Mouse (Mus musculus) Patski (cell line): ENCODE measurements around the gene Rad50. TPM values are rescaled to one million over a fixed set of nuclear protein-coding genes. Genes with fewer than 3 reads are reported as not detected.

ENCODE experiments used
- ATAC-seq: fragments of 100-300 bp; one replicate; pipeline ENCODE4 v1.8.0; 2021
- CTCF ChIA-PET: fragments of 350-600 bp; sonication (Branson Sonifier 250); formaldehyde crosslinking; loops from one replicate; lab custom pipeline; 2022; ENCODE audit warnings: inconsistent platforms; lab: Charles Lee
- POLR2A ChIA-PET: fragments of 350-600 bp; sonication (Branson Sonifier 250); formaldehyde crosslinking; loops from one replicate; lab custom pipeline; 2022; ENCODE audit warnings: antibody characterized with exemption, inconsistent platforms; lab: Charles Lee
- DNase-seq: peaks from one replicate; pipeline ENCODE4 v3.0.0-alpha.2; 2011; ENCODE audit warnings: low read depth, low spot score
- H3K27me3 ChIP-seq: fragments of 371-371 bp; one replicate; pipeline ENCODE4 v1.5.1; 2021
- CTCF ChIP-seq: fragments of 100-300 bp; IDR thresholded peaks from one replicate; pipeline ENCODE4 v1.5.1; 2021
- in situ Hi-C: fragments of 300-500 bp; cut with MboI; formaldehyde crosslinking; loops from 3 replicates; pipeline ENCODE4 v1.11.1; 2018; ENCODE audit warnings: low pct_unique_long_range_greater_than_20kb, mixed read lengths
- polyA plus RNA-seq: library from polyadenylated mRNA; unstranded; gene quantifications from one replicate; pipeline ENCODE4 v1.2.3, GENCODE M21; 2021

Rad50 gene
- polyA plus RNA-seq, 1 experiment from 2014 or later, result 20.9 TPM

- in situ Hi-C loops, result no loop called here
- POLR2A ChIA-PET, result interaction anchor here (0.5 to 1.6 kb wide), 3 partner anchors 14 to 308 kb away, joined by 3 to 4 read pairs (median 3); no protein-coding TSS in a partner anchor
- ATAC-seq, result peak; percentile 31
- no peaks in the 10 kb centered on the region for H3K27me3 ChIP-seq
- CTCF ChIA-PET, result no interaction called here
- no peak for TF ChIP-seq CTCF
- DNase-seq, result no peak
Measured at GRCm38 (mm10) chr11:53706236-53706933, 734 bp downstream of the Rad50 start.

DNA sequence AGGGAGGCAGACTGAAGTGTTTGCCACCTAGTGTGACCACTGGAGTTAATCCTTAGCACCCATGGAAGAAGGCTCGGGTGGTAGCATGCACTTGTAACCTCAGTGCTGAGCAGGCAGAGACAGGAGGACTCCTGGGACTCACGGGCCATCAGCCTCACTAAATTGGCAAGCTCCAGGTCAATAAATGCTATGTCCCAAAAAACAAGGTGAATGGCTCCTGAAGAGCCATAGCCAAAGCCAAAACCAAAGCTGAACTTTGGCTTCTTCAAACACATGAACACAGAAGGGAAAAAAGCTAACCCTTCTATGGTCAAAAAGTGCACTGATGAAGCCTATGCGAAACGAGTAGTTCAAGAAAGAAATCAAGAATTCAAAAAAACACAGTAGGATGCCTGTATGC lies 7.8 kb downstream of the Rad50 start:
- POLR2A ChIA-PET, result no interaction called here
- no peaks in the 10 kb centered on the region for H3K27me3 ChIP-seq
- ATAC-seq (no peak), DNase-seq (no peak)
- CTCF ChIA-PET, result no interaction called here
- TF ChIP-seq CTCF, result no peak
- in situ Hi-C loops, result no loop called here

- no peak for ATAC-seq
- CTCF ChIA-PET, result no interaction called here
- POLR2A ChIA-PET, result no interaction called here
- in situ Hi-C loops, result no loop called here
- no peak for DNase-seq
- H3K27me3 ChIP-seq, result no peaks in the 10 kb centered on the region
- TF ChIP-seq CTCF, result no peak
Measured at GRCm38 (mm10) chr11:53698521-53698920, 8.6 kb downstream of the Rad50 start.

- DNase-seq, result no peak
- ChIA-PET POLR2A (no interaction called here), CTCF (interaction anchor here (1.3 to 1.6 kb wide), 3 partner anchors 13 to 25 kb away, joined by 4 to 5 read pairs (median 4); no protein-coding TSS in a partner anchor)
- no peak for TF ChIP-seq CTCF
- no peak for ATAC-seq
- in situ Hi-C loops, result no loop called here
- no peaks in the 10 kb centered on the region for H3K27me3 ChIP-seq
Measured at GRCm38 (mm10) chr11:53691979-53692378, 15.1 kb downstream of the Rad50 start.

DNA sequence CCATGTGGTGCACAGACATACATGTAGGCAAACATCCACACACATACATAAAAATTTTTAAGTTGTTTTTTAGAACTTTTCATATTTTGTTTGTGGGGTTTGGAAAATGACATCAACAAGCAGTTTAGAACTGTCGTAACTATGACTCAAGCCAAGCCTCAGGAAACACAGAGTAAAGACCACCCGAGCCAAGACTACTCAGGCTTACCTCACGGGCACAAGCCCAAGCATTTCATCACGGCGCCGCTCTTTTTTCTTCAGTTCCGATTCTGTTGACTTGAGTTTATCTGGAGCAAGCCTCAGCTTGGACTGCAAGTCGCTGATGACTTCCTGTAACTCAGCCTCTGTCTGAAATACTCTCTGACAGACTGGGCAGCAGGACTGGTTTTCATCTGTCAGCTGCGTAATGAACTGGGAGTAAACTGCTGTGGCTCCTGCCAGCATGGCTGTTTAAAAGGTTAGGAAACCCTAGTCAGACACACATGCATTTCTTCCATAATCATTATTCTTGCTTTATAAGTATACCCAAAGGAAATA lies 24.1 kb downstream of the Rad50 start:
- no peak for ATAC-seq
- CTCF ChIA-PET, result interaction anchor here (1.0 kb wide), 1 partner anchor 11 kb away, joined by 4 read pairs; no protein-coding TSS in a partner anchor

GRCm38 (mm10) chr11:53682170-53682569 lies 24.9 kb downstream of the Rad50 start:
- no peak for TF ChIP-seq CTCF
- ATAC-seq (no peak), DNase-seq (no peak)
- in situ Hi-C loops, result no loop called here
- CTCF ChIA-PET, result no interaction called here
- H3K27me3 ChIP-seq, result no peaks in the 10 kb centered on the region
- POLR2A ChIA-PET, result no interaction called here

More for the DNA sequence above, 24.1 kb downstream of the Rad50 start:
- no peak for DNase-seq
- H3K27me3 ChIP-seq, result no peaks in the 10 kb centered on the region
- in situ Hi-C loops, result no loop called here
- no peak for TF ChIP-seq CTCF
- POLR2A ChIA-PET, result no interaction called here

GRCm38 (mm10) chr11:53681686-53682085 lies 25.4 kb downstream of the Rad50 start:
- in situ Hi-C loops, result no loop called here
- ATAC-seq (no peak), DNase-seq (no peak)
- POLR2A ChIA-PET, result interaction anchor here (0.7 kb wide), 1 partner anchor 375 kb away, joined by 3 read pairs; no protein-coding TSS in a partner anchor
- CTCF ChIA-PET, result no interaction called here
- no peak for TF ChIP-seq CTCF
- no peaks in the 10 kb centered on the region for H3K27me3 ChIP-seq

DNA sequence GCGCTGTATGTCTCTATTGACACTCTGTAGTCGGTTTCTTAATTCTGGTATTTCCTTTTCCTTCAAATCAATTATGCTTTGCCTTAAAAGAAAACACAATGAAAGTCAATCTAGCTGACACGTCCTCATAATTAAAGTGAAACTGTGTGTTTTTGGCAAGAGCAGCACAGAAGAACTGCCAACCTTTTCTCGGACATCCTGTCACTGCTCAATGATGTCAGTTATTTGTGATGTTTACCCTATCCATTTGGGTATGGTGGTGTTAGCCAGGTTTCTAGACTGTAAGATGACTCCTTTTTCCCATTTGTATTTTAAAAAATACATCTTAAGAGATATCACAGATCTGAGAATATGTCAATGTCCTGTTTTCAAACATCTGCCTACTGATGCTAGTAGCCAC lies 27.0 kb downstream of the Rad50 start:
- no peak for ATAC-seq
- POLR2A ChIA-PET, result no interaction called here
- CTCF ChIA-PET, result interaction anchor here (1.4 kb wide), 1 partner anchor 12 kb away, joined by 5 read pairs; no protein-coding TSS in a partner anchor
- DNase-seq, result no peak
- no peak for TF ChIP-seq CTCF
- in situ Hi-C loops, result no loop called here
- H3K27me3 ChIP-seq, result no peaks in the 10 kb centered on the region

DNA sequence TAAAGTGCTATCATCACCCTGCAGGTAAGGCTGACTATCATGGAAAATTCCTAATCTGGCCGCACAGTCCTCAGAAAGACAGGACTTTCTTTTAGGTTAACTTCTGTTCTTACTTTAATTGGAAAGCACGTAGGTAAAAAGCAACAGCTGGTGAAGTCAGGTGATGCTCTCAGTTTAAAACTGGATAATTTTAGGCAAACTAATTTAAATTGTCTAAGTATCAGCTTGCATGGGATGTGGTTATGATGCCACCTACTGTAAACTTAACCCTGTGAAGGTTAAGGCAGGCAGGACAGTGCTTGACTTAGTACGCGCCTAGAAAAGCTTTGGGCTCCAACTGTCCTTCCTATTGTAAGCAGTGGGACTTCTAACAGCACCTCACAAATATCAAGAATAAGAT lies 35.7 kb downstream of the Rad50 start:
- no peak for ATAC-seq
- CTCF ChIA-PET, result interaction anchor here (1.1 kb wide), 1 partner anchor 21 kb away, joined by 4 read pairs; no protein-coding TSS in a partner anchor
- in situ Hi-C loops, result no loop called here

GRCm38 (mm10) chr11:53664091-53664490 lies 43.0 kb downstream of the Rad50 start:
- no peak for ATAC-seq
- ChIA-PET CTCF (no interaction called here), POLR2A (no interaction called here)

More for the DNA sequence above, 35.7 kb downstream of the Rad50 start:
- POLR2A ChIA-PET, result no interaction called here
- DNase-seq, result no peak
- no peak for TF ChIP-seq CTCF
- H3K27me3 ChIP-seq, result no peaks in the 10 kb centered on the region

More at GRCm38 (mm10) chr11:53664091-53664490, 43.0 kb downstream of the Rad50 start:
- in situ Hi-C loops, result no loop called here
- no peak for DNase-seq
- TF ChIP-seq CTCF, result no peak
- H3K27me3 ChIP-seq, result no peaks in the 10 kb centered on the region
